Mouse (Mus musculus): ENCODE results near the gene Panx2.

- no peak for TF ChIP-seq POLR2A (IDR thresholded peaks at IDR 0.05; ENCODE audit: insufficient read length, low read depth)
- TF ChIP-seq USF1 (IDR thresholded peaks at IDR 0.05; ENCODE audit: low read depth), result no peak
- no peak for TF ChIP-seq MAX (IDR thresholded peaks at IDR 0.05; ENCODE audit: low read depth)
- TF ChIP-seq REST (IDR thresholded peaks at IDR 0.05; ENCODE audit: insufficient read depth, insufficient read length), result no peak
- TF ChIP-seq CEBPB (IDR thresholded peaks at IDR 0.05; ENCODE audit: insufficient read depth, poor library complexity, severe bottlenecking), result no peak
- no peak for TF ChIP-seq MYOD1 (IDR thresholded peaks at IDR 0.05; ENCODE audit: control insufficient read depth in 1 of 3, insufficient read length in 2 of 3, low read depth in 2 of 3)
- TF ChIP-seq POLR2AphosphoS2 (IDR thresholded peaks at IDR 0.05; ENCODE audit: insufficient read length, low read depth), result no peak
- no peak for TF ChIP-seq SRF (IDR thresholded peaks at IDR 0.05; ENCODE audit: control insufficient read depth, insufficient read length, low read depth)
- no peak for TF ChIP-seq E2F4 (IDR thresholded peaks at IDR 0.05; ENCODE audit: insufficient read depth)
Observed at GRCm38 (mm10) chr15:89016722-89017121, 42.8 kb upstream of the Panx2 start.
